Mouse (Mus musculus): ENCODE data around the gene Ormdl2. TPM values are rescaled to one million over a fixed set of nuclear protein-coding genes. Genes with fewer than 3 reads are reported as not detected.

Gene Ormdl2
- polyA plus RNA-seq (2012; ENCODE audit: low replicate concordance) = 3.1 and 13.9 TPM in 2 replicates

DNA sequence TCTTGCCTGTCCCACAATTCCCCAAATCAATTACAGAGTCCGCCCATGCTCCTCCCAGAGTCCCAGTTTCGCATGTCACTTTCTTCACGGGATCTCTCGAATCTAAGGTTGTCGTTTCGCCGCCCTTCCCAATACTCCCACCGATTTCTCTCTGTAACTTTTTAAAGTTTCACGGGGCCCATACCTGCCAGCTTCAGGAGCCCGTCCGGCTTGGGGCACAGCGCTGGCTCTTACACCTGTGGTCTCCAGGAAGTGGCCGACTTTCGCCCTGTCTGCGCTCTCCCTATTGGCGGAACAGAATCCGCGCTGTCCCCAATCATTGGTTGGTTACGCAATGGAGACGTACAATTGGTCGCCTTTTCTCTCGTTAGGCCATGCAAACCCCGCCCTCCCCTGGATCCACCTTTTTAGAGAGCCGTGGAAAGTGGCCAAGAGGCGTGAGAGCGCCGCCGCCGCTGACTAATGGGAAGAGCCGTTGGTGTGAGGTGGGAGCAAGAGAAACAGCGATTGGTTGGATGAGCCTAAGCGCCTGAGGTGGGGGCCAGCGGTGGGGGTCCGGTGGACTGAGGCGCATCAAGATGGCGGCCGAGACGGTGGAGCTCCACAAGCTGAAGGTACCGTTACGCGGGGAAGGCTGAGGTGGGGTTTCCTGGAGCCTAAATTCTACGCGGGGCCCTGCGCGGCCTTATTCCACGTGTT is at the start of gene Ormdl2:
Gene Ormdl2, minus strand, starts transcription at position 288 of the 699 bp plus-strand sequence.

DNA sequence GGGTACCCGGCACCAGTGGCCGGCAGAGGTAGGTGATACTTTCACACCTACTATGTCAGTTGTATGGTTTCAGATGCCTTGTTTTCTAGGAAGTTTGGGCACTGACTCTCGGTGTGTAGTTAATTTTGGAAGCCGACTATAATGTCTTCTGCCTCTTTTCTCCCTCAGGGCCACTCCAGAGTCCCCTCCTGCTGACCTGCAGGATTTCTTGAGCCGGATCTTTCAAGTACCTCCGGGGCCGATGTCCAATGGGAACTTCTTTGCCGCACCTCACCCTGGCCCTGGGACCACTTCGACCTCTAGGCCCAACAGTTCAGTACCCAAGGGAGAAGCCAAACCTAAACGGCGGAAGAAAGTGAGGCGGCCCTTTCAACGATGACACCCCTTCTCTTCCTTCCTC is 4.4 kb downstream of the Ormdl2 start, which contains the start of gene Sarnp:
Gene Sarnp, plus strand, starts transcription at position 301 of the 400 bp plus-strand sequence.

DNA sequence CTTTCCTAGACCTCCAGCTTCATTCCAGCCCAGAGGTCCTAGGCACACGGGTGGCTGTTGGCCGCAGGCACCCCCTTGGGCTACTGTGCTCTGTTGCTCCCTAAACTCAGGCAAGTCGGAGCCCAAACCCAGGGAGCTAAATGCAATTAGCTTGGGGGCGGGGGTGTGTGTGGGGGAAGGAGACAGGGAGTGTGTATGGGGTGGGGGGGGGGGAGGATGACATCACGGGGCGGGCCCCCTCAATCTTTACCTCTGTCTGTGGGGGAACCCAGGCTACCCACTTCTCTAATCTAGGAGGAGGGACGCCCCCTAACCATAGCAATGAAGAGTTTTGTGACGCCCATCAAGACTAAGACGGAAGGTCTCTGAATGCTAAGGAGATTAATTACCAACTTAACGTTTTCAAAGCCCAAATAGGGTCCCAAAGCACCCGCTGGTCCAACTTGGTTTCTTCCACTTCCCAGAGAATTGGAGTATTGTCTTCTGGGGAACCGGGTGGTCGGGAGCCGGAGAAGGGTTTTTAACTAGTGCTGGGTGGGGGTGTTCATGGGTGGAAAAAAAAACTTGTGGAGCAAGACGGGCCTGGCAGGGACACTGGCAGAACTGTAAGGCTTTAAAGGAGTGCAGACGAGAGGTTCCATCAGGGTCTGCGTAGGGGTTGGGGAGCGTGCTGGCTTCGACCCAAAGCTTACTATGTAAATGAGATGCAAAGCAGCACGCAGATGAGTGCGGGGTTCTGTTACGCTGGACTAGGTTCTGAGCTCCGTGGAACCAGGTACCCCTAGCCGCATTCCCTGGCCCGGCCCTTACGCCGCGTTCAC is 17.0 kb downstream of the Ormdl2 start, which contains the start of gene Tmem198b:
Gene Tmem198b, minus strand, starts transcription at position 100 of the 821 bp plus-strand sequence.

DNA sequence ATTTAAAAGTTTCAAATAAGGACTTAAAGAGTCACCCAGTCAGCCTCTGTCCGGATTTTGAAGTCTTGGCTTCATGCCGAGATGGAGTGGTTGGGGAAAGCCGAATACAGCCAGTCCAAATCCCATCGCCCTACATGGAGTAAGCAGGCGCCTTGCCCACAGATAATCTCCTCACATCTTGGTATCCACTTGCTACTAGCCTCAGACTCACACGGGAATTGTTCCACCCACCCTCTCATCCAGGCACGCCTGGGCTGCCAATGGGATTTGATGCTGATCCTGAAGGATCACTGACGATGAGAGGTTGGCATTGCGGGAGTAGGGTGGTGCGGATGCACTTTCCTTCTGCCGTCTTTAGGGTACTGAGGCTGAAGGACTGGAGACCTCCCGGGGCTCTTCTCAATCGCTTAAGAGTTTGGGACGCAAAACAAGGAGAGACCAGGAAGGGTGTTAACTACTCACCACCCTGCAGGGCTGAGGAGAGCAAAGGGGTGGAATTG is 17.6 kb downstream of the Ormdl2 start, which contains the start of gene Dnajc14:
Gene Dnajc14, plus strand, starts transcription at position 292 of the 500 bp plus-strand sequence.

DNA sequence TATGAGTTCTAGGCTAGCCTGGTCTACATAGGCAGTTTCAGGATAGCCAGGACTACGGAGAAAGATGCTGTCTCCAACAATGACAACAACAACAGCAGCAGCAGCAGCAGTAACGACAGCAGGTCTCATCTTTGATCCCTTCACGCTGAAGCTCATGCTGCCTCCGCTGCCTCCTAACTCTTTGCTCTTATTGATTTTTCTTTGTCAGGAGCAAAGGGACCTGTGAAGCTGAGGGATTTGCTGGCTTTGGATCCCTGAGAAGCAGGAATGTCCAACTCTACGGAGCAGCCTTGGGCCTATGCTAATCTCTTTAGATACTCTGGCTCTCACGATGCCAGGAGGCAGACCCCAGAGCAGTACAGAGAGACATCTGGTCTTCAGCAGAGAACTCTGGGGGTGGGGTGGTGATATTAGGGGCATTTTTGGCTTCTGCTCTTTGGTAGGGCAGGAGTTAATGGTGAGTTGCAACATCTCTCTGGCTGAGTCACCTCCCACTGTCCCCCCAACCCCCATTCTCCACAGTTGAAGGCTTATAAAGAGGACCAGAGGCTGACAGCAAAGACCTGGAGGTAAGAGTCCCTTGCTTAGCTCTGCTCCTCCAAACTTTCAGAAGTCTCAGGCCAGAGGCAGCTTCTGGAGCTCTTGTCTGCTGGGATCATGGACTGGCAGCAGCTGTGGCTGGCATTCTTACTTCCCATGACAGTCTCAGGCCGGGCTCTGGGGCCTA is 30.9 kb downstream of the Ormdl2 start, which contains the start of gene Mmp19:
Gene Mmp19, plus strand, starts transcription at position 513 of the 727 bp plus-strand sequence.

Other genes with a start within 250 kb of the Ormdl2 start
- gene Erbb3, start 232.0 kb downstream of the Ormdl2 start, polyA plus RNA-seq (2012; ENCODE audit: low replicate concordance) = 1.8 TPM in 2 replicates
- gene Rps26, start 194.9 kb downstream of the Ormdl2 start, polyA plus RNA-seq (2012; ENCODE audit: low replicate concordance) = 309 and 4,118 TPM in 2 replicates
- gene Ikzf4, start 175.7 kb downstream of the Ormdl2 start, polyA plus RNA-seq (2012; ENCODE audit: low replicate concordance) = 3.9 and 4.3 TPM in 2 replicates
- 1.3 and 4.4 TPM in 2 replicates for gene Suox, start 147.6 kb downstream of the Ormdl2 start, polyA plus RNA-seq (2012; ENCODE audit: low replicate concordance)
- gene Rab5b, start 125.4 kb downstream of the Ormdl2 start, polyA plus RNA-seq (2012; ENCODE audit: low replicate concordance) = 31.8 and 41.9 TPM in 2 replicates
- 0.13 TPM in 1 of 2 replicates, not detected in the other for gene Pmel, start 117.5 kb downstream of the Ormdl2 start, polyA plus RNA-seq (2012; ENCODE audit: low replicate concordance)
- 14.0 and 16.9 TPM in 2 replicates for gene Cdk2, start 116.6 kb downstream of the Ormdl2 start, polyA plus RNA-seq (2012; ENCODE audit: low replicate concordance)
- 43.6 and 56.3 TPM in 2 replicates for gene Dgka, start 76.8 kb downstream of the Ormdl2 start, polyA plus RNA-seq (2012; ENCODE audit: low replicate concordance)
- gene Pym1, start 73.8 kb downstream of the Ormdl2 start, polyA plus RNA-seq (2012; ENCODE audit: low replicate concordance) = 183 and 229 TPM in 2 replicates
- gene Mmp19, start 30.7 kb downstream of the Ormdl2 start, polyA plus RNA-seq (2012; ENCODE audit: low replicate concordance) = 0.37 and 0.57 TPM in 2 replicates
- gene Dnajc14, start 17.6 kb downstream of the Ormdl2 start, polyA plus RNA-seq (2012; ENCODE audit: low replicate concordance) = 16.7 and 31.8 TPM in 2 replicates
- 4.1 TPM in 2 replicates for gene Tmem198b, start 17.3 kb downstream of the Ormdl2 start, polyA plus RNA-seq (2012; ENCODE audit: low replicate concordance)
- 1.8 and 18.2 TPM in 2 replicates for gene Sarnp, start 4.3 kb downstream of the Ormdl2 start, polyA plus RNA-seq (2012; ENCODE audit: low replicate concordance)
- gene Gdf11, start 70.1 kb upstream of the Ormdl2 start, polyA plus RNA-seq (2012; ENCODE audit: low replicate concordance) = 9.6 and 15.8 TPM in 2 replicates
- 2.3 and 2.7 TPM in 2 replicates for gene Cd63, start 79.3 kb upstream of the Ormdl2 start, polyA plus RNA-seq (2012; ENCODE audit: low replicate concordance)
- 11.4 and 14.3 TPM in 2 replicates for gene Rdh5, start 101.2 kb upstream of the Ormdl2 start, polyA plus RNA-seq (2012; ENCODE audit: low replicate concordance)
- 58.6 and 185 TPM in 2 replicates for gene Bloc1s1, start 102.4 kb upstream of the Ormdl2 start, polyA plus RNA-seq (2012; ENCODE audit: low replicate concordance)
- 2.5 and 5.2 TPM in 2 replicates for gene Itga7, start 112.2 kb upstream of the Ormdl2 start, polyA plus RNA-seq (2012; ENCODE audit: low replicate concordance)
- not detected in 2 replicates for gene Mettl7b, start 139.3 kb upstream of the Ormdl2 start, polyA plus RNA-seq (2012; ENCODE audit: low replicate concordance)
- gene Olfr9, start 167.8 kb upstream of the Ormdl2 start, polyA plus RNA-seq (2012; ENCODE audit: low replicate concordance) = not detected in 2 replicates
- gene Olfr763, start 189.1 kb upstream of the Ormdl2 start, polyA plus RNA-seq (2012; ENCODE audit: low replicate concordance) = not detected in 2 replicates
- gene Olfr764-ps1, start 218.3 kb upstream of the Ormdl2 start, polyA plus RNA-seq (2012; ENCODE audit: low replicate concordance) = not detected in 2 replicates
- not detected in 2 replicates for gene Olfr765, start 228.4 kb upstream of the Ormdl2 start, polyA plus RNA-seq (2012; ENCODE audit: low replicate concordance)
- gene Olfr766-ps1, start 247.3 kb upstream of the Ormdl2 start, polyA plus RNA-seq (2012; ENCODE audit: low replicate concordance) = not detected in 2 replicates

Data from hematopoietic multipotent progenitor cell, adult 10-12 weeks (in vitro differentiated cells).